Comparison of ENCODE assay signal across 13 mouse cellular contexts in the genomic region with DNA sequence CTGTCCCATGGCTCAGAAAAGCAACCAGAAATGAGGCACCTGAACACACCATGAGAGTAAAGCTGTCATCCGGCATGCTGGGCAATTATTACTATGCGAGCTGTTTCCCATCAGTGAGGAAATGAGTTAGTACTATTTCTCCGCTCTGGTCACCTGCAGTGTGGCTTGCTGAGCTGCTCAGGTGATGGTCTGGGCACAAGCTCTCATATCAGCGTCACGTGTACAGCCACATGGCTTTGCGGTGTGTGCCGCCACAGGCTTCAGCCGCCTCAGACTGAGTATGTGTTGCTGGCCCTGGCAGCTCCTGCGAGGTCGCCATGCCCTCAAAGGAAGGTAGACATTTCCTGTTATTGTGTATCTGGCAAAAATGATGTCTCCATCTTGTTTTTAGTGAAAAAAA. TPM values are rescaled to one million over a fixed set of nuclear protein-coding genes. Genes with fewer than 3 reads are reported as not detected.
DNase-seq lines count a peak whose midpoint lies in the region; ATAC-seq and TF ChIP-seq lines count a peak whose summit lies in the region.
"Had no signal": no experiment of that assay in that cellular context is flagged by ENCODE, and none has a peak within 500 bp of the region (broad histone marks: within the 10 kb centered on the region; RNA-seq: fewer than 3 reads in every experiment).

No protein-coding gene starts in this region.

- WGBS in hindbrain, embryonic 13.5 days: 79% methylated on average over 10 of the region's 10 CpGs
- WGBS in hindbrain, postnatal 0 days: 56% methylated on average over 10 of the region's 10 CpGs
- 83% methylated on average over 10 of the region's 10 CpGs for WGBS in midbrain, embryonic 13.5 days
- WGBS in midbrain, embryonic 10.5 days: 92% methylated on average over 10 of the region's 10 CpGs
- WGBS in limb, embryonic 10.5 days: 94% methylated on average over 10 of the region's 10 CpGs

- H3K27me3 ChIP-seq in hindbrain, embryonic 13.5 days: no peaks in the 10 kb centered on the region
- no peaks in the 10 kb centered on the region for H3K27me3 ChIP-seq in hindbrain, postnatal 0 days (ENCODE audit: insufficient read depth, low read length)
- H3K27me3 ChIP-seq in midbrain, embryonic 13.5 days: no peaks in the 10 kb centered on the region
- no peaks in the 10 kb centered on the region for H3K27me3 ChIP-seq in midbrain, embryonic 10.5 days (ENCODE audit: low read depth, poor library complexity, severe bottlenecking)
- no peaks in the 10 kb centered on the region for H3K27me3 ChIP-seq in limb, embryonic 10.5 days (ENCODE audit: low read depth, poor library complexity, severe bottlenecking)

- H3K27ac ChIP-seq in hindbrain, embryonic 13.5 days: peak overlapping the region; percentile 65
- H3K27ac ChIP-seq in hindbrain, postnatal 0 days: no peak overlapping the region
- peak overlapping the region; percentile 78 for H3K27ac ChIP-seq in midbrain, embryonic 13.5 days
- no peak overlapping the region for H3K27ac ChIP-seq in midbrain, embryonic 10.5 days (replicated peaks)
- H3K27ac ChIP-seq in limb, embryonic 10.5 days: no peak overlapping the region
- H3K27ac ChIP-seq: gastrocnemius, adult 2 months had no signal

- H3K4me2 ChIP-seq in hindbrain, embryonic 13.5 days: no peak overlapping the region
- H3K4me2 ChIP-seq in hindbrain, postnatal 0 days (ENCODE audit: low read depth, low read length): no peak overlapping the region
- no peak overlapping the region for H3K4me2 ChIP-seq in midbrain, embryonic 13.5 days (replicated peaks)
- H3K4me2 ChIP-seq: liver, embryonic 11.5 days had no signal

- H3K36me3 ChIP-seq in hindbrain, embryonic 13.5 days: peaks cover 12% of the 10 kb centered on the region; the same call in 1 of the 2 replicates
- H3K36me3 ChIP-seq in hindbrain, postnatal 0 days (ENCODE audit: insufficient read depth, low read length): no peaks in the 10 kb centered on the region
- peaks cover 7% of the 10 kb centered on the region; the same call in 1 of the 2 replicates for H3K36me3 ChIP-seq in midbrain, embryonic 13.5 days
- peaks cover 15% of the 10 kb centered on the region for H3K36me3 ChIP-seq in midbrain, embryonic 10.5 days
- peaks cover 8% of the 10 kb centered on the region; the same call in 1 of the 2 replicates for H3K36me3 ChIP-seq in limb, embryonic 10.5 days

- no peak for TF ChIP-seq CTCF in hindbrain, postnatal 0 days (IDR thresholded peaks at IDR 0.05; ENCODE audit: low read depth)

- no peak overlapping the region for H3K4me3 ChIP-seq in hindbrain, embryonic 13.5 days
- no peak overlapping the region for H3K4me3 ChIP-seq in hindbrain, postnatal 0 days (ENCODE audit: low read length)
- no peak overlapping the region for H3K4me3 ChIP-seq in midbrain, embryonic 13.5 days (replicated peaks)
- H3K4me3 ChIP-seq in midbrain, embryonic 10.5 days: no peak overlapping the region
- H3K4me3 ChIP-seq in limb, embryonic 10.5 days: no peak overlapping the region
- H3K4me3 ChIP-seq: erythroblast, embryonic 14.5 days; gastrocnemius, adult 2 months had no signal

- 0 out of 2 replicates have a peak overlapping the region, but pooled peaks have one; percentile 19 for H3K9ac ChIP-seq in hindbrain, embryonic 13.5 days
- H3K9ac ChIP-seq in hindbrain, postnatal 0 days (replicated peaks; ENCODE audit: low read length): no peak overlapping the region
- H3K9ac ChIP-seq in midbrain, embryonic 13.5 days (replicated peaks): no peak overlapping the region

- H3K4me1 ChIP-seq in hindbrain, embryonic 13.5 days (replicated peaks): peaks cover 69% of the 10 kb centered on the region
- peaks cover 27% of the 10 kb centered on the region for H3K4me1 ChIP-seq in hindbrain, postnatal 0 days (ENCODE audit: insufficient read depth, low read length)
- H3K4me1 ChIP-seq in midbrain, embryonic 13.5 days (replicated peaks): peaks cover 63% of the 10 kb centered on the region
- peaks cover 19% of the 10 kb centered on the region for H3K4me1 ChIP-seq in midbrain, embryonic 10.5 days
- peaks cover 3% of the 10 kb centered on the region; the same call in 1 of the 2 replicates for H3K4me1 ChIP-seq in limb, embryonic 10.5 days

- peak; percentile 43; the same call in 1 of the 2 replicates for ATAC-seq in hindbrain, embryonic 13.5 days (ENCODE audit: low FRiP score)
- ATAC-seq in hindbrain, postnatal 0 days: no peak; the same call in 1 of the 2 replicates
- peak; percentile 34; the same call in 1 of the 2 replicates for ATAC-seq in midbrain, embryonic 13.5 days
- ATAC-seq: activated CD4-positive, CD25-positive, alpha-beta regulatory T cell, adult 4 months had no signal

- H3K9me3 ChIP-seq in hindbrain, embryonic 13.5 days: no peaks in the 10 kb centered on the region
- H3K9me3 ChIP-seq in hindbrain, postnatal 0 days (ENCODE audit: low read length): no peaks in the 10 kb centered on the region
- no peaks in the 10 kb centered on the region for H3K9me3 ChIP-seq in midbrain, embryonic 13.5 days
- H3K9me3 ChIP-seq in midbrain, embryonic 10.5 days (replicated peaks): no peaks in the 10 kb centered on the region
- H3K9me3 ChIP-seq in limb, embryonic 10.5 days (replicated peaks): no peaks in the 10 kb centered on the region

- DNase-seq in hindbrain, postnatal 0 days (ENCODE audit: low spot score): no peak
- no peak for DNase-seq in midbrain, embryonic 10.5 days (ENCODE audit: low spot score)
- DNase-seq in cerebellum, adult 18-20 months: peak; percentile 83 to 88
- DNase-seq in limb, embryonic 10.5 days (ENCODE audit: low spot score): peak; percentile 20
- no peak for DNase-seq in lung, adult 18-20 months
- DNase-seq: gastrocnemius, adult 2 months; lung, postnatal 10 days; thymus, postnatal 25 days had no signal

RNA-seq across cellular contexts. Expression of gene Kif5c, which starts 35.5 kb away (rescaled TPM):
- 178 and 186 TPM in 2 replicates for polyA plus RNA-seq in hindbrain, embryonic 13.5 days (2015; fragmentation: Nextera tagmentation; extraction: Ambion mirVana)
- total RNA-seq in hindbrain, postnatal 0 days (2014; rRNA removed): 262 and 290 TPM in 2 replicates
- 145 and 151 TPM in 2 replicates for polyA plus RNA-seq in hindbrain, postnatal 0 days (2015; fragmentation: Nextera tagmentation; extraction: Ambion mirVana)
- polyA plus RNA-seq in midbrain, embryonic 13.5 days (2015; fragmentation: Nextera tagmentation; extraction: Ambion mirVana): 180 and 183 TPM in 2 replicates
- 37.3 and 59.0 TPM in 2 replicates for polyA plus RNA-seq in midbrain, embryonic 10.5 days (2016; fragmentation: Nextera tagmentation; extraction: Ambion mirVana)
- 13.8 and 14.5 TPM in 2 replicates for polyA plus RNA-seq in limb, embryonic 10.5 days (2016; fragmentation: Nextera tagmentation; extraction: Ambion mirVana)
- polyA plus RNA-seq: erythroblast, embryonic 14.5 days had no signal

Comparison
In these comparisons a context has a peak if more than half of its experiments do, and no peak if none do; other contexts are left out.
1. H3K27ac ChIP-seq: peak in hindbrain, embryonic 13.5 days (single experiment) and midbrain, embryonic 13.5 days (single experiment); none in hindbrain, postnatal 0 days (single experiment), midbrain, embryonic 10.5 days (single experiment) and limb, embryonic 10.5 days (single experiment).
2. DNase-seq: peak in cerebellum, adult 18-20 months (2 of 2) and limb, embryonic 10.5 days (single experiment); none in hindbrain, postnatal 0 days (single experiment), midbrain, embryonic 10.5 days (single experiment) and lung, adult 18-20 months (0 of 2).